Mouse (Mus musculus) heart, postnatal 0 days (tissue): ENCODE measurements around the gene Col6a3.

Source experiments
- CTCF ChIP-seq: IDR thresholded peaks from 2 replicates; pipeline ENCODE4 v1.5.1; 2016; ENCODE audit warnings: antibody characterized with exemption, control low read depth, low read depth
- EP300 ChIP-seq: IDR thresholded peaks from 2 replicates; pipeline ENCODE4 v1.6.1; 2016; ENCODE audit warnings: antibody characterized with exemption, low read depth

- TF ChIP-seq CTCF (peak; percentile 14), EP300 (no peak)
Observed at GRCm38 (mm10) chr1:90793368-90793767, 50.4 kb downstream of the Col6a3 start.
